In the genomic region with DNA sequence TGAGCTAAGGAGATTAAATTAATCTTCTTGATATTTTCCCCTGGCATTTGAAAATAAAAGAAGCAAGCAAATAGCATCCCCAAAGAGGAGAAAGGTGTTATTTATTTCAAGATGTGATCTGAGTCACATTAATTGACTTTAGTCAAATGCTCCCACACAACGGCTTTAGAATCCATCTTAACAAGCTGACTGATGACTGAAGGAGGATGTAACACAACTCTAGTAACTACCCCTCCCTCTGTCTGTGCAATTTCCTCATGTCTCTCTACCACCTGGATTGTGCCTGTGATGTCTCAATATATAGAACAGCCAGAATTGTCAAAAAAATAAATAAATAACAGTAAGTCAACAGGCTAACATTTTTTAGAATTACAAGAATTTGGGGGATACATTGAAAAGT, we compare ENCODE assay signal across 21 mouse cellular contexts.
DNase-seq lines count a peak whose midpoint lies in the region; ATAC-seq and TF ChIP-seq lines count a peak whose summit lies in the region.
"Had no signal": no experiment of that assay in that cellular context is flagged by ENCODE, and none has a peak within 500 bp of the region (broad histone marks: within the 10 kb centered on the region; RNA-seq: fewer than 3 reads in every experiment).

No protein-coding gene starts in this region.

- TF ChIP-seq CTCF in kidney, postnatal 0 days (IDR thresholded peaks at IDR 0.05; ENCODE audit: low read depth): no peak
- no peak for TF ChIP-seq CTCF in layer of hippocampus, adult 2 months (conservative IDR thresholded peaks at IDR 0.05)

- no peak overlapping the region for H3K27ac ChIP-seq in kidney, embryonic 14.5 days (ENCODE audit: low read depth, low read length)
- no peak overlapping the region for H3K27ac ChIP-seq in kidney, postnatal 0 days
- peak overlapping the region; percentile 51; the same call in 1 of the 2 replicates for H3K27ac ChIP-seq in layer of hippocampus, adult 2 months

- no peaks in the 10 kb centered on the region for H3K4me1 ChIP-seq in kidney, embryonic 14.5 days (ENCODE audit: control insufficient read depth, insufficient read depth, low read length)
- no peaks in the 10 kb centered on the region for H3K4me1 ChIP-seq in kidney, postnatal 0 days (replicated peaks; ENCODE audit: insufficient read depth, low read length)

- H3K9ac ChIP-seq in kidney, embryonic 14.5 days (ENCODE audit: low read depth, low read length): no peak overlapping the region
- H3K9ac ChIP-seq in kidney, postnatal 0 days (ENCODE audit: low read depth, low read length): no peak overlapping the region

- H3K4me3 ChIP-seq in kidney, embryonic 14.5 days (ENCODE audit: low read length): no peak overlapping the region
- H3K4me3 ChIP-seq in kidney, postnatal 0 days (replicated peaks; ENCODE audit: low read depth, low read length): no peak overlapping the region
- H3K4me3 ChIP-seq in layer of hippocampus, adult 2 months: no peak overlapping the region

- H3K9me3 ChIP-seq in kidney, embryonic 14.5 days (ENCODE audit: control insufficient read depth, low read length): no peaks in the 10 kb centered on the region
- H3K9me3 ChIP-seq in kidney, postnatal 0 days (replicated peaks; ENCODE audit: low read length): no peaks in the 10 kb centered on the region

- ATAC-seq in kidney, embryonic 14.5 days (ENCODE audit: low FRiP score, low TSS enrichment): 0 out of 2 replicates have a peak, but pooled peaks have one; percentile 71
- no peak for ATAC-seq in kidney, postnatal 0 days (replicated peaks; ENCODE audit: low FRiP score, low read depth)
- ATAC-seq: activated CD4-positive, CD25-positive, alpha-beta regulatory T cell, adult 4 months; CD4-positive, CD25-positive, alpha-beta regulatory T cell, adult 4 months; Patski had no signal

- 35% methylated on average over 1 of the region's 1 CpGs for WGBS in kidney, embryonic 14.5 days
- 41% methylated on average over 1 of the region's 1 CpGs for WGBS in kidney, postnatal 0 days

- no peaks in the 10 kb centered on the region for H3K27me3 ChIP-seq in kidney, embryonic 14.5 days (ENCODE audit: control insufficient read depth, insufficient read depth, low read length)
- H3K27me3 ChIP-seq in kidney, postnatal 0 days (ENCODE audit: insufficient read depth, low read length): no peaks in the 10 kb centered on the region
- H3K27me3 ChIP-seq: CH12.LX had no signal

- no peak for DNase-seq in kidney, postnatal 36 days
- DNase-seq in kidney, postnatal 0 days (ENCODE audit: low spot score): peak; percentile 67
- DNase-seq in kidney, postnatal 25 days: no peak
- DNase-seq in layer of hippocampus, adult 2 months (ENCODE audit: low spot score in 2 of 2): no peak
- DNase-seq in layer of hippocampus, postnatal 25 days (ENCODE audit: extremely low spot score in 1 of 2, low spot score in 1 of 2): no peak
- DNase-seq: adrenal gland, adult 2 months; adrenal gland, adult 8-10 months; adrenal gland, postnatal 10 days; adrenal gland, postnatal 14 days; adrenal gland, postnatal 25 days; adrenal gland, postnatal 36 days; B cell, adult 2 months; cerebellum, adult 11 months; cerebellum, adult 11-12 months; cerebellum, adult 18-20 months had no signal

- H3K4me2 ChIP-seq in kidney, embryonic 14.5 days (replicated peaks; ENCODE audit: low read depth, low read length): no peak overlapping the region
- H3K4me2 ChIP-seq in kidney, postnatal 0 days (ENCODE audit: low read length): no peak overlapping the region

- H3K36me3 ChIP-seq in kidney, embryonic 14.5 days (ENCODE audit: control insufficient read depth, insufficient read depth, low read length): no peaks in the 10 kb centered on the region
- no peaks in the 10 kb centered on the region for H3K36me3 ChIP-seq in kidney, postnatal 0 days (ENCODE audit: insufficient read depth, low read length)
- H3K36me3 ChIP-seq: G1E had no signal
